Mouse (Mus musculus): ENCODE results near the gene Klhl22.

GRCm38 (mm10) chr16:17803675-17804448, 44.4 kb downstream of the Klhl22 start:
- TF ChIP-seq CTCF (conservative IDR thresholded peaks at IDR 0.05; ENCODE audit: low read length) (no peak), POU5F1 (IDR thresholded peaks at IDR 0.05; ENCODE audit: borderline replicate concordance, low read length) (no peak)
